Mouse (Mus musculus) heart, adult 11 months (tissue): Measurements from ENCODE around the gene Ubr3.

ENCODE experiments used
- DNase-seq: peaks from one replicate; pipeline ENCODE4 v3.0.0; 2022

Ubr3 gene

DNA sequence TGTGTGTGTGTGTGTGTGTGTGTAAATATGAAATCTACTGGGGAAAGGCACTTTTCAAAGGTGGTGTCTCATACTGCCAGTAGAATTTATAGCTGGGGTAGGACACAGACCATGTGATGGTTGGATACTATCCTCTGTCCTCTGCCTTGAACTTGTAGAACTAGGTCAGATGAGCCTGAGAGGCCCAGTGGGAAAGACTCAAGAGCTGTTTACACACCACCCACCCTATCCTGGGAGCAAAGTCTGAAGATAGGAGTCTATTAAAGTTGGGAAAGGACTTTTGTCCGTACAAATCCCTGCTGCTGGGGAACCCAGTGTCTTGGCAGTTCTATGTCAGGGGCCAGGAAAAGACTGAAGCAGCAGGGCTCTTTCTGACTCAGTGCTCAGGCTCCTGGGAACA is 138.3 kb downstream of the Ubr3 start:
- peak; percentile 31 for DNase-seq

DNA sequence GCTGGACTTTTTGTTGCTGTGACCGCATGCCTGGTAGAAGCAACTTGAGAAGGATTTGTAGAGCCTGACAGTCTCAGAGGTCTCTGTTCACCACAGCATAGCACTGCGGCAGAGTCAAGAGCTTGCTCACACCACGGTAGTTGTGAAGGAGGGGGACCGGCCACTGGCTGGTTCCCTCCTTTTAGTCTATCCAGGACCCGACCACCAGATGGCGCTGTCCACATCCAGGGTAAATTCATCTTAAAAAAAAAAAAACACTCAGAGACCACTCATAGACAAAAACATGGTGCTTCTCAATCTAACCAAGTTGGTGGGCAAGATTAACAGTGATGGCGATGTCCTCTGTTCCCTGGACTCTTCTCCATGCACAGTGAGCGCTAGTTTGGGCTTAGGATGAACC is 140.2 kb downstream of the Ubr3 start:
- peak; percentile 31 for DNase-seq

DNA sequence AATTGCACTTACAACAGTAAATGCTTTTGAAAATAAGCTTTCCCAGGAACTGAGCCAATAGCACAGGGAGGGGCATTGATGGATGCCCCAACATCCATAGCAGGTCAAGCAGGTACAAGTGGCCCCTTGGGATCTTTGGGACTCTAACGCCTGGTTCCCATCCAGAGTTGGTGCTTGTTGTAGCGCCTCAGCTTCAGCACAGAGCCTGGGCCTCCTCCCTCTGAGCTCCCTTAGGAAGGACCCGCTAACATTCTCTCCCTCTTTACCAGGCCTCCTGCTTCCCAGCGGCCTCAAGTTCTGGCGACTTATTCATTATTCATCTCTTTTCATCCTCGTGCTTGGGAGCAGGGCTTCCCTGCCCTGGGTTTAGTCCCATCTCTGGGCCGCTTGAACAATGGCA is 141.7 kb downstream of the Ubr3 start, which contains the start of gene Myo3b:
Gene Myo3b, plus strand, starts transcription at position 375 of the 400 bp plus-strand sequence.
- peak; percentile 75 for DNase-seq

DNA sequence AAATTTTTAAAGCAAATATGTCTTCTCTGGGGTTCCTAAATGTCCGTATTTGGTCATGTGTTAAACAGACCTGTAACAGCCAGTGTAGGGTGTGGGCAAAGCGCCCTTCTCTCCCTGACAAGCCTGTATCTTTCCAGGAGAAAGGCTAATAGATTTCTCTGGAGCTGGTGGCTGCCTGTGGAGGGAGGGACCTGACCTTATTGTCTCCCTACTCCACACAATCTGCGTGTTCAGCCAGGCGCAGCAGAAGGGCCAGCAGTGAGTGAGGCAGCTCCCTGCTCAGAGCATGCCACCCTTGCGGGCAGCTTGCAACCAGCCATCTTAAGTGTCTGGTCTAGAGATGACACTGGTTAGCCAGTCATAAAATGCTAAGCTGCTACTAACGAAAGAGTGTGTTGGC is 147.4 kb downstream of the Ubr3 start:
- no peak for DNase-seq

DNA sequence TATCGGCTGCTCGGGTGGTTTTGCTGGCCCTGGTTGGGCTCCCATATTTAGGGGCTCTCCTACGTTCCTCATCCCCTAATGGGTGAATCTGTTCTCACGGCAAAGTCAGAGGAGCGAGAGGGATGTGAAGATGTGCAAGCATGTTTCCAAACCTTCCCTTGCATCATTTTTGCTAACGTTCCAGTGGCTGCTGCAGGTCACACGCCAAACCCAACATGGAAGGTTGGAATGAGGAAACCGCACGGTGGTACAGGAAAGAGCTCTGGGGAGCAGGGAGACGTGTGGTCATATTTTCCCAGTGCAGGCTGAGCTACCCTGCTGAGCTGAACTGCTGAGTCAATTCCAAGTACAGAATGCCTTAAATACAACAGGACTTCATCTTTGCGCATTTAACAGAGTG is 150.8 kb downstream of the Ubr3 start:
- peak; percentile 83 for DNase-seq

DNA sequence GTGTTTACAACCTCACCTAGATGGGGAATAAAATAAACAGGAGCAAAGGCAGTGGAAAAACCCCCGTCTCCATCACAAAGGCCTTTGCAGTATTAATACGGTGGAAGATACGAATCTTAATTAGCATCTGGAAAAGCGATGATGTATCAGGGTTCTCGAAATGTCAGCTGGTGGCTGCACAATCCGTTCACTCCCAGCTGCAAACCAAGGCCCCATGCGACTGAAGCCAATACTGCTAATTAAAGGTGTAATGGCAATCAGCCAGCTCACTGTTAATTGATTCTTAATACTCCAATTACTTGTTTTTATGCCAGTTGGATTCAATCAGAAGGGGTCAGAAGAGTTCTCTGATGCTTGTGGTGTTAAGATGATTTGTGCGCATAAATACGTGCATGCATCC is 156.8 kb downstream of the Ubr3 start:
- DNase-seq = peak; percentile 24

DNA sequence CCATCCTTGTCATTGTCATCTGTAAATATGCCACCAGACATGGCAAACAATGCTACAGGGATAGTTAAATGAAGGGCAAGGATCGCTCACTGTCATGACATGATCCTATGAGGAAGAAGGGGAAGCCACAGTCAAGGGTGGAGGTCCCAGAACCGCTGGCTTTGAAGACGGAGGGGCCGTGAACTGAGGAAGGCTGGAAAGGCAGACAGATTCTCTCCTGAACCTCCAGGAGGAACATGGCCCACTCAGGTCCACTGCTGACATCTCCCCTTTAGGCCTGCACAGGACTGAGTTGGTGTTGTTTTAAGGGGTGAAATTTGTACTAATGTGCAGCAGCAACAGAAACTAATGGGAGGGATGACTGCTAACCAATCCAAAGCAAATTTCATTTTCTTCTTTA is 161.2 kb downstream of the Ubr3 start:
- DNase-seq = peak; percentile 61

DNA sequence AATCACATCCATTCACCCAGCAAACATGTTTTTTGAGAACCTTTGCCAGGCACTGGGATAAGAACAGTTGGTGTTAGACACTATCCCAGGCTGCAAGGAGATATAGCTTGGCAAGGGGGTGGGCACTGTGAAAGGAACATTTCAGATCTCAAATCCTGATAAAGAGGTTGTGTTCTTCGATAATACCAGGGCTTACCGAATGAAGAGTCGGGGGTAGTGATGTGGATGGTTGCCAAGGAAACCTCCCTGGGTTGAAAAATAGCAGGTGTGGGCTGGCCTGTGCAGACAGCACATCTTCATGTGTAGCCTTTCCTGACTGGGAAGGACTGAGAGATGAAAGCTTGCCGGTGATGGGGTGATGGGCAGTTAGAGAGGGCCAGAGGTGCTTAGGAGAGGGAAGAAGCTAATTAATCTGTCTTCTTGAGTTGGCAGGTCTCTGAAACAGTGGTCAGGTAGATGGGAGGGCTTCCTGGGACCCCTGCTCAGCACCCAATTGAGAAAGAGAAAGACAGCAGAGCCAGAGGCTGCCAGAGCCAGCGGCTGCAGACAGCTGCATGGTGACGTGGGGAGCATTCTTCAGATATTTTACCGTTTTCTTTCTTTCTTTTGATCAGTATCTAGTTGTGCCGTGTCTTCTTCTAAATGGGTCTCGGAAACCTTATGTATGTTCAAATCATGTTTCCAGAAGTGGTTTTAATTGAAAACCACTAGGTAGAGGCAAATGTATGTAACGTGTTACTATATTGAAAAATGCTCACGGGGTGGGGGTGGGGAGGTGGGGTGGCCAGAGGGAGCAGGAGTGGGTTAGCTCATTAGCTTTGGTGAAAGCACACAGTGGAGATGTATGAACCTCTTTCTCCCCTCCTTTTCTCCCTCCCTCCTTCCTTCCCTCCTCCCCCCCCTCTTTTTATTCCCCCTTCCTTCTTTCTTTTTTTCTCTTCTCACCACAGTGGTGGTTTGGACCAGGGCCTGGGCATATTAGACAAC is 163.6 kb downstream of the Ubr3 start:
- DNase-seq = peak; percentile 77

DNA sequence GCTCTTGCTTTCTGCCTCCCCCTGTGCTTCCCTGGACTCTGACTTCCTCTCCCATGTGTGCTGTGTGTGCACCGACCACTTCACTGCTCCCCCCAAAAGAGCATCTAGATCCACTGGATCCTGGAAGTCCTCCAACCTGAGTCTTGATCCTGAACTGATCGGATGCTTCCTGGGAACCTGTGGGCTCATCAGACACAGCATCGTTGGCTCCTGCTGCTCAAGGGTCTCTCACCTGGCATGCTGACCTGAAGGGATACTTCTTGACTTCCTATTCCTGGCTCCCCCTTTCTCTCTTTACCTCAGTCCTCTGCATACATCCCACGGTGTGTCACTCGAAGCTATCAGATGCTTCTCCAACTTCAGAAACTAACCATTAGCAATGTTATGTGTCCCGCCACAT is 168.1 kb downstream of the Ubr3 start:
- DNase-seq = peak; percentile 80

DNA sequence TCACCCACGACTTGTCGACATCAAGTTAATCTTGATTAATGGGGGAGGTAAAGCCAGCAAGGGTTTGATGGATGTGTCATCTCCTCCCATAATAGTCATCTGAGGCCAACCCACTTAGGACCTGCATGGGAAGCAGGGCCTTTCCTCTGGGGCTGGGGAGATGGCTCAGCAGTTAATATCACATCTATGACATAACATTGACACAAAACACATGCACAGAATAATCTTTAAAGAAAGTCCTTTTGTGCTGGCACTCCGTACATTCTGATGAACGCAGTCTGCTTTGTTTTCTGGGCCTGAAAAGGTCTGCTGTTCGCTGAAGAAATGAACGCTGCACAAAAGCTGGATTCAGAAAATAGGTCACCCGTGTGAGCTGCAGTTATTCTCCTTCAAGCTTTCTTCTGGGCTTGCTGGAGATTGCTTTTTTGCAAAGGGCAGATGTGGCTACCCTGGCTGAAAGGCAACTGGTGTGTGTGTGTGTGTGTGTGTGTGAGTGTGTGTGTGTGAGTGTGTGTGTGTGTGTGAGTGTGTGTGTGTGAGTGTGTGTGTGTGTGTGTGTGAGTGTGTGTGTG is 168.8 kb downstream of the Ubr3 start:
- DNase-seq = no peak

DNA sequence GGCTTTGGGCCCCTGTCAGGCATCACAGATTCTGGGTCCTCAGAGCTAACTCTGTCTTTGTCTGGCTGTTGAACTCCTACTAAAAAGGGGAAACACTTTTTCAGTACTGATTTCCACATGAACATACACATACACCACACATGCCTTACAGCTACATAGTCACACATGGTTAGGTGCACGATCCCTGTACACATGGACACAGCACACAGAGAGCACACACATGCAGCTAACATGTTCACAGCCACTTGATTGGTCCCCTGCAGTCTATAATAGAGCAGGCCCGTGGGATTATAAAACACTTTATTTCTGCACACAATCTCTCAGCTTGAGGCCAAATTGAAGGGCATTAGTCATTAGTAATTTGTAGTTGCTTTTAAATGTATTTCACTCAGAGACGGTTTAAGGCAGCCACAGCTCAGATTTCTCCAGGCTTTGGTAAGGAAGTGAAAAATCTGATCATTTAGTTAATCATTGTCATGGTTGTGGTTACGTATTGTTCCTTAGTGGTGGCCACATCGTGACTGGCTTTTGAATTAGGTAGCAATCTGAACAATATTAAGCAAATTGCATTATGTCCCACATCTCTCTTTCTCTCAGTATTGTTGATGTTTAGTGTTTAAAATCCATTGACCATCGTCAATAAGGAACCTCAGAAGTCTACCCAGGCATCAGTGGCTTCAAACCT is 169.4 kb downstream of the Ubr3 start:
- peak; percentile 33 for DNase-seq

DNA sequence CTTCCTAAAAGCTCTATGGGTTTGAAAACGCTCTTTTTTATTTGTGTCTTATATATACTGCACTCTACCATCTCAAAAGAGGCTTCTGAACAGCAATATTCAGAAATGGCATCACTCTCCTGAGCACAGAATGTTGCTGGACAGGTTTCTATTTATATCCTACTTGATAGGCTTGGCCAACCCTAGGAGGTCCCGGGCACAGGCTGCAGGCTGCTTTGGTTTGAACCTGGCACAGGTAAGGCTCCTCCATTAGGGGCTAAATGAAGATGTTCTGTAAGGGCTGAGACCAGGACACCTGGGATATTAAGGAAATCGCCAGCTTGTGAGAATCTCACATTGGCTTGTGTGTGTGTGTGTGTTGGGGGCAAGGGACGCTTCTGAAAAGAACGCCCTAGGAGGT is 172.8 kb downstream of the Ubr3 start:
- DNase-seq = peak; percentile 52
